Mouse (Mus musculus) G1E (cell line): Measurements from ENCODE around the gene Got2.

Experiments used
- CTCF ChIP-seq: IDR thresholded peaks from 2 replicates; pipeline ENCODE4 v1.5.1; 2012; ENCODE audit warnings: low read depth, low read length, inconsistent platforms, mixed read lengths
- GATA1 ChIP-seq: IDR thresholded peaks from 2 replicates; pipeline ENCODE4 v1.6.1; 2012; ENCODE audit warnings: borderline replicate concordance, low read length, inconsistent platforms, mixed read lengths
- GATA2 ChIP-seq: IDR thresholded peaks from 2 replicates; pipeline ENCODE4 v1.6.1; 2012; ENCODE audit warnings: low read depth, low read length, inconsistent platforms, borderline replicate concordance
- POLR2AphosphoS5 ChIP-seq: IDR thresholded peaks from 2 replicates; pipeline ENCODE4 v1.6.1; 2012; ENCODE audit warnings: low read depth, low read length, inconsistent platforms; ENCODE audit not compliant: insufficient replicate concordance
- TAL1 ChIP-seq: conservative IDR thresholded peaks from 2 replicates; pipeline ENCODE4 v1.6.1; 2012; ENCODE audit warnings: low read depth, low read length, inconsistent platforms, mixed read lengths

DNA sequence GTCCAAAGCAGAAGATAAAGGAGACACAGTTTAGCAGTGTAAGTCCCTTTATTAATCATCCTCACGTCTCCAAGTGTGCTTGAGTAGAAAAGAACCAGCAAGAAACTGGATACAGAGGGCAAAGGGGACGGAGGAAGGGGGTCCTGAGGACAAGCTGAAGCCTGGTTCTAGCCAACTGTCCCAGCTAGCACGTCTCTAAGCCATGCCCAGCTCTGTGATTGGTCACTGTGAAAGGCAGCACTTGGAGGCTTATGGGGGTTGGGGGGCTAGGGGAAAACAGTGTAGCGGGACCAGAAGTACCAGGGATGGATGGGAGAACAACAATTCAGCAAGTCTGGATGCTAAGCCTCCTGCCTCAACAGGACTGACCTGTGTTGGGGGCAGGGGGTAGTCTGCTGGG is 52.5 kb downstream of the Got2 start:
- TF ChIP-seq CTCF, result no peak
- no peak for TF ChIP-seq GATA1
- TF ChIP-seq TAL1, result no peak
- TF ChIP-seq POLR2AphosphoS5, result no peak
- no peak for TF ChIP-seq GATA2
